Mouse (Mus musculus) liver, postnatal 0 days (tissue): ENCODE data around the gene Gm11127. TPM values are rescaled to one million over a fixed set of nuclear protein-coding genes. Genes with fewer than 3 reads are reported as not detected.

ENCODE experiments used
- ATAC-seq: fragments of 200-750 bp; cut with Nextera tagmentation; 2 replicates; pipeline ENCODE4 v1.8.0; 2017; ENCODE audit warnings: mild to moderate bottlenecking, moderate library complexity
- DNase-seq: peaks from one replicate; pipeline ENCODE4 v3.0.0-alpha.2; 2016
- H3K27ac ChIP-seq: fragments of 300-500 bp; sonication (generic); 2 replicates; pipeline ENCODE4 v1.5.1; 2014; ENCODE audit warnings: antibody characterized with exemption, moderate library complexity, mild to moderate bottlenecking, low read depth
- H3K27me3 ChIP-seq: fragments of 300-500 bp; sonication (generic); 2 replicates; pipeline ENCODE4 v1.6.1; 2014; ENCODE audit warnings: low read length, control low read depth, mixed read lengths; ENCODE audit not compliant: insufficient read depth
- H3K36me3 ChIP-seq: fragments of 300-500 bp; sonication (generic); replicated peaks from 2 replicates; pipeline ENCODE4 v1.6.1; 2014; ENCODE audit warnings: mild to moderate bottlenecking, control low read depth, low read length, moderate library complexity, mixed read lengths; ENCODE audit not compliant: insufficient read depth
- H3K4me1 ChIP-seq: fragments of 300-500 bp; sonication (generic); 2 replicates; pipeline ENCODE4 v1.6.1; 2014; ENCODE audit warnings: antibody characterized with exemption, mild to moderate bottlenecking, control low read depth; ENCODE audit not compliant: insufficient read depth
- H3K4me2 ChIP-seq: fragments of 300-500 bp; sonication (generic); 2 replicates; pipeline ENCODE4 v1.6.1; 2014; ENCODE audit warnings: low read depth, mild to moderate bottlenecking, low read length, moderate library complexity, mixed read lengths
- H3K4me3 ChIP-seq: fragments of 300-500 bp; sonication (generic); 2 replicates; pipeline ENCODE4 v1.5.1; 2014; ENCODE audit warnings: low read depth, low read length
- H3K9ac ChIP-seq: fragments of 300-500 bp; sonication (generic); replicated peaks from 2 replicates; pipeline ENCODE4 v1.6.1; 2014; ENCODE audit warnings: mild to moderate bottlenecking, moderate library complexity
- H3K9me3 ChIP-seq: fragments of 300-500 bp; sonication (generic); 2 replicates; pipeline ENCODE4 v1.6.1; 2016; ENCODE audit warnings: mild to moderate bottlenecking, control low read depth, low read length, mixed read lengths
- CTCF ChIP-seq: sonication (generic); IDR thresholded peaks from 2 replicates; pipeline ENCODE4 v1.5.1; 2016; ENCODE audit warnings: antibody characterized with exemption, low read depth
- EP300 ChIP-seq: IDR thresholded peaks from 2 replicates; pipeline ENCODE4 v1.6.1; 2016; ENCODE audit warnings: antibody characterized with exemption, low read depth, mild to moderate bottlenecking
- WGBS: fragments of 180-500 bp; shearing (Covaris S2); extraction: QIAGEN DNeasy Blood & Tissue Kit; methylation state at CpG from one replicate; pipeline ENCODE4 v1.1.7; 2014; ENCODE audit not compliant: insufficient replicate concordance; 5-methylcytosine and 5-hydroxymethylcytosine counted together
- polyA plus RNA-seq: library from polyadenylated mRNA; unstranded; fragments of >200 nt; fragmentation: Nextera tagmentation; extraction: Ambion mirVana; gene quantifications from 2 replicates; pipeline ENCODE4 v1.2.1, GENCODE M21; 2015

Gene Gm11127
- polyA plus RNA-seq, 1 experiment from 2014 or later: not detected

DNA sequence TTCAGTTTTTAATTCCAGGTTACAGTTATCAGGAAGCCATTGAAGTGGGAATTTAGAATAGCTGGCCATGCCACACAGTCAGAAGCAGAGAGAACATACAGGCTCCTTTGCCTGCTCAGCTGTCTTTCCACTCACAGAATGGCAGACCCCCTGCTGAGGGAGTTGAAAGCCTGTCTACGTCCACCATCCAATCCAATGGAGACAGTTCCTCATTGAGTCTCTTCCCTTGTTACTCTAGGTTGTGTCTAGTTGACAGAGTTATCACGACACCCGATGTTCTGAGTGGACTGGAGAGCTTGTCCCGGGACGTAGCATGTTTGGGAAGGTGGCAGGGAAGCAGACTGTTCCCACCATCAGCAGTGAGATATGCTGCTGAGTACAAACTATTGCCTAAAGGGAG lies 33.0 kb downstream of the Gm11127 start:
- ATAC-seq: no peak
- Histone ChIP-seq H3K9me3 (no peaks in the 10 kb centered on the region), H3K4me2 (no peak overlapping the region), H3K4me3 (no peak overlapping the region), H3K27ac (no peak overlapping the region), H3K9ac (no peak overlapping the region), H3K36me3 (no peaks in the 10 kb centered on the region), H3K4me1 (peaks cover 34% of the 10 kb centered on the region), H3K27me3 (no peaks in the 10 kb centered on the region)
- DNase-seq: no peak
- 73% methylated on average over 5 of the region's 5 CpGs for WGBS
- no peak for TF ChIP-seq CTCF
- no peak for TF ChIP-seq EP300

DNA sequence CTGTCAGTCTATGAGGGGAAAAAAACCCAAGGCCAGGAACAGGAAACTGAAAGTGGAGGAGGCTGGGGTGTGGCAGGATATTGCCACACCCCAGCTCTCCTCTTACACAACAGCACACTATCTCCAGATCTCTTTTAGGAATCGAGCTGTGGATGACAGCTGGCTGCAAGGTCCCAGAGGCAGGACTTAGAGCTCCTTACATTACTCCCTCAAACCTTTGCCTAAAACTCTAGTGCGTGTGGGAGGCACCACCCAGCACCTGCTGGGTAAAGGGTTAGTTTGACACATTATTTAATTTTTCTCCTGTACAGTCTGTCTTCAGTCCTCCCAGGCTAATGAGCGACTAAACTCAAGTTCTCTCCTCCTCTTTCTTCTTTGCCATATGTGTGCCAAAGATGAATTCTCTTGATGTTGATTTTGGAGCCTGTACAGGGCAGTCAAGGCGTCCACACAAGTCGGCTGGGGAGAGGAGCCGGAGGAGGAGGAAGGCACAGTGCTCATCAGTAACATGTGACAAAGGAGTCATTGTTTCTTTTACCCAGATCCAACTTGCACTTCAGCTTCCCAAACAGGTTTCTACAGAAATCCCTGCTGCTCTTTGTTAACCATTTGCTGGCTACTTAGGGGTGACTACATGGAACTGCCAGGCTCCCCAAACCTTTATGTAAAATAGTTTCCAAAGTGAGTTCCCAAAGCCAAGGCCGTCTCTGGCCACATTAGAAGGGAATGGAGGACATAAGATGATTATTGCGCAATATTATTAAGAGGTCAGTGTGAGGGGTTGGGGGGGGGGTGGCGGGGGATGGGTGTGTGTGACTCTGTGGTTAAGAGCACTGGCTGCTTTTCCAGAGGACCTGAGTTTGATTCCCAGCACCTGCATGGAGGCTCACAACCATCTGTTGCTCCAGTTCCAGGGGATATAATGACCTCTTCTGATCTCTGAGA lies 34.2 kb downstream of the Gm11127 start:
- peak overlapping the region; percentile 14; the same call in 1 of the 2 replicates for H3K4me3 ChIP-seq
- H3K4me1 ChIP-seq: peaks cover 34% of the 10 kb centered on the region
- no peaks in the 10 kb centered on the region for H3K9me3 ChIP-seq
- WGBS: 53% methylated on average over 9 of the region's 9 CpGs
- ATAC-seq (peak; percentile 45), DNase-seq (peak; percentile 57)
- H3K4me2 ChIP-seq: peak overlapping the region; percentile 52
- no peaks in the 10 kb centered on the region for H3K36me3 ChIP-seq
- TF ChIP-seq EP300 (peak; percentile 65; the same call in 1 of the 2 replicates), CTCF (no peak)
- peak overlapping the region; percentile 50; the same call in 1 of the 2 replicates for H3K9ac ChIP-seq
- peak overlapping the region; percentile 82 for H3K27ac ChIP-seq
- H3K27me3 ChIP-seq: no peaks in the 10 kb centered on the region

- Histone ChIP-seq H3K4me2 (no peak overlapping the region), H3K27ac (peak overlapping the region; percentile 82), H3K4me1 (peaks cover 39% of the 10 kb centered on the region), H3K9me3 (no peaks in the 10 kb centered on the region), H3K9ac (no peak overlapping the region), H3K4me3 (no peak overlapping the region), H3K27me3 (no peaks in the 10 kb centered on the region), H3K36me3 (peaks cover 3% of the 10 kb centered on the region)
- no peak for TF ChIP-seq EP300
- ATAC-seq (no peak), DNase-seq (no peak)
- 90% methylated on average over 6 of the region's 6 CpGs for WGBS
Measured at GRCm38 (mm10) chr17:36022922-36023321, 35.2 kb downstream of the Gm11127 start.

DNA sequence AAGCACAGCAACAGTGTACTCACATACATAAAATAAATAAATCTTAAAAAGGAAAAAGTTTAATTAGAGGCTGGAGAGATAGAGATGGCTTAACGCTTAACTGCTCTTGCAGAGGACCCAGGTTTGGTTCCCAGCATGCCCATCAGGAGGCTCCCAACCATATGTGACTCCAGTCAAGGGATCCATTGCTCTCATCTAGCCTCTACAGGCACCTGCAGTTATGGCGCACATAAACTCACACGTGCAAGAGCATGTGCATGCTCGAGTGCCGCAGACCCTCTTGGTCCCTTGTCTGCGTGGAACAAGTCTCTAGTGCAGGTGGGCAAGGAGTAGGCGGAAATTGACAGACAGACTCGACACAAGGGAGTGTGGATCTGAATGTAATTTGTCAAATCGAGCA lies 36.1 kb downstream of the Gm11127 start:
- no peak for ATAC-seq
- WGBS: 85% methylated on average over 9 of the region's 9 CpGs
- DNase-seq: no peak
- peaks cover 11% of the 10 kb centered on the region for H3K36me3 ChIP-seq
- peaks cover under 1% of the 10 kb centered on the region; the same call in 1 of the 2 replicates for H3K9me3 ChIP-seq
- peaks cover 43% of the 10 kb centered on the region for H3K4me1 ChIP-seq
- no peaks in the 10 kb centered on the region for H3K27me3 ChIP-seq
- H3K4me3 ChIP-seq: no peak overlapping the region
- H3K4me2 ChIP-seq: no peak overlapping the region
- H3K27ac ChIP-seq: peak overlapping the region; percentile 97; the same call in 1 of the 2 replicates
- TF ChIP-seq EP300 (no peak), CTCF (no peak)
- H3K9ac ChIP-seq: no peak overlapping the region

DNA sequence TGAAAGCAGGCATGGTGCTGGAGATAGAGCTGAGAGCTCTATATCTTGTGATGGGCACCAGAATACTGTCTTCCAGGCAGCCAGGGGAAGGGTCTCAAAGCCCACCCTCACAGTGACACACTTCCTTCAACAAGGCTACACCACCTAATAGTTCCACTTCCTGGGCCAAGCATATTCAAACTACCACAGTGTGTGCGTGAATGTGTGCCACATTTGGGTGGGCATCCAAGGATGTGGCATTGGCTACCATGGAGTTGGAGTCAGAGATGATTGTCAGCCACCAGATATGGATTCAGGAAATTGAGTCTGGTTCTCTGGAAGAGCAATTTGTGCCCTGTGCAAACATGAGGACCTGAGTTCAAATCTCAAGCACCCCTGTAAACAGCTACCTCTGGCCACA lies 36.9 kb downstream of the Gm11127 start:
- H3K9me3 ChIP-seq: peaks cover 3% of the 10 kb centered on the region; the same call in 1 of the 2 replicates
- peaks cover 19% of the 10 kb centered on the region for H3K36me3 ChIP-seq
- WGBS: 86% methylated on average over 1 of the region's 1 CpGs
- H3K9ac ChIP-seq: peak overlapping the region; percentile 68
- no peak for ATAC-seq
- H3K27ac ChIP-seq: peak overlapping the region; percentile 97
- TF ChIP-seq EP300: no peak
- no peak for TF ChIP-seq CTCF
- peak overlapping the region; percentile 72 for H3K4me2 ChIP-seq
- H3K27me3 ChIP-seq: no peaks in the 10 kb centered on the region
- DNase-seq: no peak
- H3K4me1 ChIP-seq: peaks cover 46% of the 10 kb centered on the region
- H3K4me3 ChIP-seq: peak overlapping the region; percentile 56

DNA sequence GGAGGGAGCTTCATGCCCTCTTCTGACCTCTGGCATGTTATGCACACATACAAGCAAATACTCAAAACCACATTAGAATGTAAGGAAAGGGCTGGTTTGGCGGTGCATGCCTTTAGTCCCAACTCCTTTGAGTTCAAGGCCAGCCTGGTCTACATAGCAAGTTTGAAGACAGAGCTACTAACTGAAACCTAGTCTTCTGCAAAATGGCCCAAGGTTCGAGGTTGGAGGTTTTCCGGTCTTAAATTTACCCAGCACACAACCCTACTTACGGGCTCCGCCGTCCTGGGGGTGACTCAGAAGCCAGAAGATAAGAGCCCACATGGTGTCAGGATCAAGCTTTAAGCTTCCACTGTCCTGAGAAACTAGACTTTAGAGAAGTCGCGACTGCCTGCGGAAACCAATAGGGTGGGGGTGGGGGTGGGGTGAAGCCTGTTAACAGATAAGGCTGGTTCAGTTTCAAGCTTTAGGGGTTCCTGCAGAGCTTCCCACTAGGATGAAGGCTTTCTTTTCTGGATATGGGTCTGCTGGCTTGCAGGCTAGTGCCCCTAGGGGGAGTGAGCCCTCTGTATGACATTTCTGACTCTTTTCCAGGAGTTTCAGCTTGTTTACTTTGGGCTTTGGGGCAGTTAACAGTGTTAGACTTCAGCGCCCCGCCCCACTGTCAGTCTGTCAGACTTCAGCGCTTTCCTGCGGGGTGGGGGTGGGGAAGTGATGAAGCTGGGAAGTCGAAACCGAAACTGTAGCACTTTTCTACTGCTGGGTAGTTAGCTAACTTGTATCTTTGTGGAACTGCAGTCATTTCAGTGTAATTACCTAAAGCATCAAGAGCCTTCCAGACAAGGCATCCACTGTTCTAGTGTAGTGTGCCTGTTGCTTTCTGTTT lies 37.7 kb downstream of the Gm11127 start, which contains the start of gene H2-T24:
Gene H2-T24 (minus strand): TSS at position 370 of the 883 bp plus-strand sequence.
- Histone ChIP-seq H3K9me3 (peaks cover 3% of the 10 kb centered on the region; the same call in 1 of the 2 replicates), H3K4me3 (peak within 1 kb of the TSS; percentile 56), H3K27ac (peak within 1 kb of the TSS; percentile 97), H3K9ac (peak within 1 kb of the TSS; percentile 68), H3K36me3 (peaks cover 28% of the 10 kb centered on the region), H3K4me1 (peaks cover 46% of the 10 kb centered on the region), H3K4me2 (peak within 1 kb of the TSS; percentile 72), H3K27me3 (no peaks in the 10 kb centered on the region)
- TF ChIP-seq EP300 (peak; percentile 82; the same call in 1 of the 2 replicates), CTCF (peak; percentile 49)
- peak; percentile 87 for ATAC-seq
- peak; percentile 89 for DNase-seq
- WGBS: 11% methylated on average over 15 of the region's 15 CpGs
